Mouse (Mus musculus): ENCODE results near the gene Cd244a. TPM values are rescaled to one million over a fixed set of nuclear protein-coding genes. Genes with fewer than 3 reads are reported as not detected.

Cd244a gene
- polyA plus RNA-seq, 1 experiment from 2014 or later: not detected

DNA sequence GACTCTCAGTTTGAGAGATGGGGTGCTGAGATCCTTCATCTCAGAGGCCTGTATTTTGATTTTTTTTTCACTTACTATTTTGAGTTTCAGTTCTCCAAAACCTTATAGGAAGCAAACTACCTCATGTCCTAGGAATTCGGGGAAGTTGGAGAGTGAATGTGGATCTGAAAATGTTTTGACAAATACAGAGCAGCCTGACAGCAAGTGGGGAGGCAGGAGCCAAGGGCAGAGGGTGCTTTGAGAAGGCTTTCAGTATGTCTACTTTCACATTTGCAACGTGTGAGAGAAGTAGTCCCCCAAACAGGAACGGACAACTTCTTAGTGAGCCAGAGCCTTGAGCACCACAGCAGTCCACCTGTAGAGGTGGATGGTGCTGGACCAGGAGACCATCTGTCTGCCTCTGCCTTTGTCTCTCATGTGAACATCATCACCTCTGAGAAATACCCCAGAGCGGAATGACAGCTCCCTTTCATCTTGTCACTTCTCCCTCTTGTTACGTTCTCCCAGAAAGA, 87.5 kb downstream of the Cd244a start:
- 88% methylated on average over 5 of the region's 5 CpGs for WGBS
- Histone ChIP-seq H3K4me3 (ENCODE audit: low read depth, low read length) (no peak overlapping the region), H3K4me2 (ENCODE audit: low read depth, low read length, severe bottlenecking) (no peak overlapping the region), H3K27ac (ENCODE audit: low read depth, low read length) (no peak overlapping the region), H3K4me1 (replicated peaks; ENCODE audit: control insufficient read depth, insufficient read depth, low read length) (no peaks in the 10 kb centered on the region), H3K9ac (ENCODE audit: low read length) (no peak overlapping the region), H3K36me3 (ENCODE audit: control insufficient read depth, insufficient read depth, low read length) (no peaks in the 10 kb centered on the region), H3K9me3 (ENCODE audit: control insufficient read depth, low read length) (no peaks in the 10 kb centered on the region), H3K27me3 (ENCODE audit: control insufficient read depth, insufficient read depth, low read length) (no peaks in the 10 kb centered on the region)
- ATAC-seq (replicated peaks; ENCODE audit: low FRiP score): no peak
- DNase-seq (ENCODE audit: low spot score): no peak

DNA sequence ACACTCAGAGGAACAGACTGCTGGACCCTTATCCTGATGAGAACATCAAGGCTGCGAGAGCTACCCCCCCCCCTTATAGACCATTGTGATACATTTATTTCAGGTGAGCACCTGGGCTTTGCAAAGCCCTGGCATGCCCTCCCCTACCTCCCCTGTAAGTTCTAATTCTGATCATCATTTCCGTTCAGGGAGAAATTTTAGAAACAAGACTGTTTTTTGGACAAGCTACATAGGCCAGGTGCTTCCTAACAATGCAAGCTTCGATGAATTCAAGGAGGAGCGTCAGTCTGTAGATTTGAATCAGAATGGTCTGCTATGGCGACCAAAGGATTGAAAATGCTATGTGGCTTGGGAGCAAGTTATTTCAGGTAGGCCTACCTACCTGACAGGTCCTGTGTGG, 88.7 kb downstream of the Cd244a start:
- H3K27me3 ChIP-seq (ENCODE audit: control insufficient read depth, insufficient read depth, low read length): no peaks in the 10 kb centered on the region
- H3K9me3 ChIP-seq (ENCODE audit: control insufficient read depth, low read length): no peaks in the 10 kb centered on the region
- no peak overlapping the region for H3K4me3 ChIP-seq (ENCODE audit: low read depth, low read length)
- no peak for ATAC-seq (replicated peaks; ENCODE audit: low FRiP score)
- H3K4me1 ChIP-seq (replicated peaks; ENCODE audit: control insufficient read depth, insufficient read depth, low read length): no peaks in the 10 kb centered on the region
- no peaks in the 10 kb centered on the region for H3K36me3 ChIP-seq (ENCODE audit: control insufficient read depth, insufficient read depth, low read length)
- no peak for DNase-seq (ENCODE audit: low spot score)
- H3K27ac ChIP-seq (ENCODE audit: low read depth, low read length): no peak overlapping the region
- no peak overlapping the region for H3K9ac ChIP-seq (ENCODE audit: low read length)
- 85% methylated on average over 5 of the region's 5 CpGs for WGBS
- H3K4me2 ChIP-seq (ENCODE audit: low read depth, low read length, severe bottlenecking): no peak overlapping the region

DNA sequence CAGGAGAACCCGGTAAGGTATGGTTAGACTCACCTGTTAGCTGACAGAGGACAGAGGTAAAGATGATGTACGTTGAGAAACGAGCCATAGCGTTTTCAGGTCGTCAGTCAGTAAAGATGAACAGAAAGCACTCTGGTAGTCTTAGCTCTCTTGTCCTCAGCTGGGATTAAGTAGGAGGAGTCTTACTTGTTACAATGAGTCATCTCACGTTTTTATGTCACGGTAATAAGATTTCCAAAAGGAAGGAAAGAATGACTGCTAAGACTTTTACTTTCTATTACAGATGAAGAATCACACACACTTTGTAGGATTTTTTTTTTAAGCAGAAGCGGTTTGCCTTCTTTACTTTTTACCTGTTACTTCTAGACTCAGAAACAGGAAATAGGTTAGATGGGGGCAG, 89.8 kb downstream of the Cd244a start:
- H3K4me2 ChIP-seq (ENCODE audit: low read depth, low read length, severe bottlenecking): no peak overlapping the region
- H3K4me3 ChIP-seq (ENCODE audit: low read depth, low read length): no peak overlapping the region
- WGBS: 80% methylated on average over 8 of the region's 8 CpGs
- no peaks in the 10 kb centered on the region for H3K4me1 ChIP-seq (replicated peaks; ENCODE audit: control insufficient read depth, insufficient read depth, low read length)
- no peaks in the 10 kb centered on the region for H3K9me3 ChIP-seq (ENCODE audit: control insufficient read depth, low read length)
- H3K27me3 ChIP-seq (ENCODE audit: control insufficient read depth, insufficient read depth, low read length): no peaks in the 10 kb centered on the region
- H3K27ac ChIP-seq (ENCODE audit: low read depth, low read length): no peak overlapping the region
- H3K9ac ChIP-seq (ENCODE audit: low read length): no peak overlapping the region
- no peaks in the 10 kb centered on the region for H3K36me3 ChIP-seq (ENCODE audit: control insufficient read depth, insufficient read depth, low read length)
- ATAC-seq (replicated peaks; ENCODE audit: low FRiP score): no peak
- no peak for DNase-seq (ENCODE audit: low spot score)

DNA sequence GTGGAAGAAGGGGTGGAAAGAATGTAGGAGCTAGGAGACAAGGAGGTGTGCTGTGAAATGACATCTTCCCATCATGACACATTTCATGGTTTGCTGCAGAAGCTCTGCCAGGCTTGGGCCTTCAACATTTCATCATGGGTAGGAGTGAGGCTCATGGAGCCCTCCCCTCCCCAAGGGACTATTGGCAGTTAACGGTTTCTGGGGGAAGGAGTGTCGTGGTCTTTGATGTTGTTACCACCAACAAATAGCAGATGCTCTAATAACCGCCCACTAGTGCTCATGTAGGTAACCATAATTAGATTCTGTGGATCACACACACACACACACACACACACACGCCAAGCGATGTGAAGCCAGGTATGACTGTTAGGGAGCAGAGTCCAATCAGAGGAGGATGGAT, 93.7 kb downstream of the Cd244a start, which contains the start of gene Slamf7:
Gene Slamf7 (minus strand): TSS at position 302 of the 400 bp plus-strand sequence.
- Histone ChIP-seq H3K9me3 (ENCODE audit: control insufficient read depth, low read length) (no peaks in the 10 kb centered on the region), H3K9ac (ENCODE audit: low read length) (no peak within 1 kb of the TSS), H3K4me1 (replicated peaks; ENCODE audit: control insufficient read depth, insufficient read depth, low read length) (no peaks in the 10 kb centered on the region), H3K27ac (ENCODE audit: low read depth, low read length) (no peak within 1 kb of the TSS), H3K4me2 (ENCODE audit: low read depth, low read length, severe bottlenecking) (no peak within 1 kb of the TSS), H3K36me3 (ENCODE audit: control insufficient read depth, insufficient read depth, low read length) (no peaks in the 10 kb centered on the region), H3K4me3 (ENCODE audit: low read depth, low read length) (no peak within 1 kb of the TSS), H3K27me3 (ENCODE audit: control insufficient read depth, insufficient read depth, low read length) (no peaks in the 10 kb centered on the region)
- ATAC-seq (replicated peaks; ENCODE audit: low FRiP score) (no peak), DNase-seq (ENCODE audit: low spot score) (no peak)
- 82% methylated on average over 5 of the region's 5 CpGs for WGBS

DNA sequence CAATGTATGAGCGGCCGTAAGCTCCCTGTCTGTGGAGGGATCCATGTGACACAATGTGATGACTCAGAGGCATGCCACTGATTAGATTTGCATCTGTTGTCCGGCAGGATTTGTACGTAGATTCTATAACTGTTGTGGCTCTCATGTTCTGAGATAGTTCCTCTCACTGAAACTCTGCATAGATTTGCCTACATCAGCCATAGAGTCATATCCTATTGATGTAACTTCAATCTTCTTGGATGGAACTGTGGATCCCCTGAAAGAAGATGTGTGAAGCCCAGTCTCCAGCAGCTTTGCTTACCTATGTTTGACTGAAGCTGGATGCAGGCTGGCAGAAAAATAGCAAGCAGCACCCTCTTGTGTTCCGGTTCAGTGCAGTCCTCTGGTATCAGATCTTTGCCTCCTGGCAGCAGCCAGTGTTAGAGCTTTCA, 99.6 kb downstream of the Cd244a start:
- Histone ChIP-seq H3K9ac (ENCODE audit: low read length) (no peak overlapping the region), H3K4me1 (replicated peaks; ENCODE audit: control insufficient read depth, insufficient read depth, low read length) (no peaks in the 10 kb centered on the region), H3K36me3 (ENCODE audit: control insufficient read depth, insufficient read depth, low read length) (no peaks in the 10 kb centered on the region), H3K27me3 (ENCODE audit: control insufficient read depth, insufficient read depth, low read length) (no peaks in the 10 kb centered on the region), H3K4me3 (ENCODE audit: low read depth, low read length) (no peak overlapping the region), H3K9me3 (ENCODE audit: control insufficient read depth, low read length) (no peaks in the 10 kb centered on the region), H3K27ac (ENCODE audit: low read depth, low read length) (no peak overlapping the region), H3K4me2 (ENCODE audit: low read depth, low read length, severe bottlenecking) (no peak overlapping the region)
- ATAC-seq (replicated peaks; ENCODE audit: low FRiP score): no peak
- DNase-seq (ENCODE audit: low spot score): no peak
- WGBS: 83% methylated on average over 5 of the region's 5 CpGs

Small RNA genes lying within 50 kb of the gene (microRNA-seq; reads per million reads assigned to microRNA genes)
- not detected for gene Mir7683 (ENCODE audit: insufficient number of aligned reads)

Other genes with a start within 250 kb of the Cd244a start
- 46.5 and 46.7 TPM in 2 replicates for gene Dedd, start 230.0 kb upstream of the Cd244a start, polyA plus RNA-seq (2014; fragmentation: Nextera tagmentation; extraction: Ambion mirVana)
- 31.7 and 35.6 TPM in 2 replicates for gene Nit1, start 213.5 kb upstream of the Cd244a start, polyA plus RNA-seq (2014; fragmentation: Nextera tagmentation; extraction: Ambion mirVana)
- 58.4 and 65.7 TPM in 2 replicates for gene Pfdn2, start 213.5 kb upstream of the Cd244a start, polyA plus RNA-seq (2014; fragmentation: Nextera tagmentation; extraction: Ambion mirVana)
- gene Klhdc9, start 198.4 kb upstream of the Cd244a start, polyA plus RNA-seq (2014; fragmentation: Nextera tagmentation; extraction: Ambion mirVana): 1.7 and 2.3 TPM in 2 replicates
- gene Nectin4, start 189.1 kb upstream of the Cd244a start, polyA plus RNA-seq (2014; fragmentation: Nextera tagmentation; extraction: Ambion mirVana): 0.90 and 1.2 TPM in 2 replicates
- gene Arhgap30, start 170.2 kb upstream of the Cd244a start, polyA plus RNA-seq (2014; fragmentation: Nextera tagmentation; extraction: Ambion mirVana): 0.49 and 0.53 TPM in 2 replicates
- 152 and 170 TPM in 2 replicates for gene Usf1, start 147.9 kb upstream of the Cd244a start, polyA plus RNA-seq (2014; fragmentation: Nextera tagmentation; extraction: Ambion mirVana)
- gene Tstd1, start 140.3 kb upstream of the Cd244a start, polyA plus RNA-seq (2014; fragmentation: Nextera tagmentation; extraction: Ambion mirVana): 4.1 and 5.6 TPM in 2 replicates
- gene F11r, start 121.7 kb upstream of the Cd244a start, polyA plus RNA-seq (2014; fragmentation: Nextera tagmentation; extraction: Ambion mirVana): 12.8 and 13.4 TPM in 2 replicates
- gene Alyref2, start 55.7 kb upstream of the Cd244a start, polyA plus RNA-seq (2014; fragmentation: Nextera tagmentation; extraction: Ambion mirVana): 12.5 and 13.5 TPM in 2 replicates
- not detected in 2 replicates for gene Itln1, start 23.9 kb upstream of the Cd244a start, polyA plus RNA-seq (2014; fragmentation: Nextera tagmentation; extraction: Ambion mirVana)
- gene Ly9, start 48.2 kb downstream of the Cd244a start, polyA plus RNA-seq (2014; fragmentation: Nextera tagmentation; extraction: Ambion mirVana): not detected in 2 replicates
- not detected in 2 replicates for gene Slamf7, start 93.8 kb downstream of the Cd244a start, polyA plus RNA-seq (2014; fragmentation: Nextera tagmentation; extraction: Ambion mirVana)
- not detected in 2 replicates for gene Cd48, start 122.8 kb downstream of the Cd244a start, polyA plus RNA-seq (2014; fragmentation: Nextera tagmentation; extraction: Ambion mirVana)
- gene Slamf1, start 207.9 kb downstream of the Cd244a start, polyA plus RNA-seq (2014; fragmentation: Nextera tagmentation; extraction: Ambion mirVana): 0.27 and 0.35 TPM in 2 replicates

Data from forebrain, embryonic 11.5 days (tissue).